Comparison of ENCODE assay signal across 8 mouse cellular contexts in genomic region chr10:128491495-128491894, GRCm38 (mm10). TPM values are rescaled to one million over a fixed set of nuclear protein-coding genes. Genes with fewer than 3 reads are reported as not detected.
DNase-seq lines count a peak whose midpoint lies in the region; ATAC-seq and TF ChIP-seq lines count a peak whose summit lies in the region.

No protein-coding gene starts in this region.

- DNase-seq in heart, embryonic 10.5 days (ENCODE audit: low spot score): no peak
- DNase-seq in heart, adult 8-10 months (ENCODE audit: low spot score): no peak
- DNase-seq in kidney, adult 11 months: peak; percentile 55
- no peak for DNase-seq in lung, adult 2 months
- DNase-seq in frontal cortex, postnatal 10 days (ENCODE audit: low spot score in 2 of 2): no peak
- no peak for DNase-seq in thymus, postnatal 36 days

- peak overlapping the region; percentile 79 for H3K4me2 ChIP-seq in embryonic facial prominence, embryonic 13.5 days
- peak overlapping the region; percentile 76 for H3K4me2 ChIP-seq in stomach, embryonic 16.5 days (ENCODE audit: low read depth, low read length)

- TF ChIP-seq POLR2A in lung, adult 2 months (IDR thresholded peaks at IDR 0.05; ENCODE audit: borderline replicate concordance, extremely low read depth, low read depth, low read length): no peak

- WGBS in heart, embryonic 10.5 days: 21% methylated on average over 6 of the region's 6 CpGs
- WGBS in embryonic facial prominence, embryonic 13.5 days: 64% methylated on average over 6 of the region's 6 CpGs
- WGBS in lung, adult 2 months: 20% methylated on average over 6 of the region's 6 CpGs
- WGBS in stomach, embryonic 16.5 days: 22% methylated on average over 6 of the region's 6 CpGs

- H3K4me3 ChIP-seq in heart, embryonic 10.5 days: peak overlapping the region; percentile 89
- peak overlapping the region; percentile 84 for H3K4me3 ChIP-seq in embryonic facial prominence, embryonic 13.5 days
- peak overlapping the region; percentile 4 for H3K4me3 ChIP-seq in lung, adult 2 months (replicated peaks; ENCODE audit: extremely low read depth, low read depth, low read length)
- H3K4me3 ChIP-seq in stomach, embryonic 16.5 days (replicated peaks; ENCODE audit: low read length): peak overlapping the region; percentile 73

- H3K27me3 ChIP-seq in heart, embryonic 10.5 days (ENCODE audit: insufficient read depth, poor library complexity, severe bottlenecking): no peaks in the 10 kb centered on the region
- H3K27me3 ChIP-seq in embryonic facial prominence, embryonic 13.5 days: no peaks in the 10 kb centered on the region
- H3K27me3 ChIP-seq in stomach, embryonic 16.5 days (ENCODE audit: control insufficient read depth, insufficient read depth, low read length): no peaks in the 10 kb centered on the region

- peak overlapping the region; percentile 4; the same call in 1 of the 2 replicates for H3K9ac ChIP-seq in embryonic facial prominence, embryonic 13.5 days
- peak overlapping the region; percentile 93 for H3K9ac ChIP-seq in stomach, embryonic 16.5 days (ENCODE audit: low read length)

- no peaks in the 10 kb centered on the region for H3K9me3 ChIP-seq in heart, embryonic 10.5 days
- H3K9me3 ChIP-seq in embryonic facial prominence, embryonic 13.5 days: no peaks in the 10 kb centered on the region
- no peaks in the 10 kb centered on the region for H3K9me3 ChIP-seq in stomach, embryonic 16.5 days (replicated peaks; ENCODE audit: control insufficient read depth, low read length)

- peaks cover 56% of the 10 kb centered on the region for H3K36me3 ChIP-seq in heart, embryonic 10.5 days
- H3K36me3 ChIP-seq in embryonic facial prominence, embryonic 13.5 days: peaks cover 53% of the 10 kb centered on the region
- peaks cover 21% of the 10 kb centered on the region; the same call in 1 of the 2 replicates for H3K36me3 ChIP-seq in stomach, embryonic 16.5 days (ENCODE audit: control insufficient read depth, insufficient read depth, low read length)

- peaks cover 56% of the 10 kb centered on the region for H3K4me1 ChIP-seq in heart, embryonic 10.5 days
- H3K4me1 ChIP-seq in embryonic facial prominence, embryonic 13.5 days: peaks cover 35% of the 10 kb centered on the region
- peaks cover 16% of the 10 kb centered on the region for H3K4me1 ChIP-seq in lung, adult 2 months (ENCODE audit: control insufficient read depth, insufficient read depth, low read length)
- peaks cover 31% of the 10 kb centered on the region for H3K4me1 ChIP-seq in stomach, embryonic 16.5 days (ENCODE audit: control insufficient read depth, insufficient read depth, low read length)

- ATAC-seq in embryonic facial prominence, embryonic 13.5 days (ENCODE audit: insufficient number of reproducible peaks, insufficient read depth, low FRiP score, low TSS enrichment, low read depth): no peak
- no peak for ATAC-seq in stomach, embryonic 16.5 days (ENCODE audit: insufficient read depth, low FRiP score)

- peak overlapping the region; percentile 96 for H3K27ac ChIP-seq in heart, embryonic 10.5 days
- 0 out of 2 replicates have a peak overlapping the region, but pooled peaks have one; percentile 1 for H3K27ac ChIP-seq in embryonic facial prominence, embryonic 13.5 days
- H3K27ac ChIP-seq in stomach, embryonic 16.5 days (ENCODE audit: low read length): peak overlapping the region; percentile 99

- TF ChIP-seq CTCF in lung, adult 2 months (IDR thresholded peaks at IDR 0.05; ENCODE audit: insufficient read depth, low read length): no peak

RNA-seq across cellular contexts. Expression of gene Myl6, which starts 2.5 kb away (rescaled TPM):
- polyA plus RNA-seq in heart, embryonic 10.5 days (2016; fragmentation: Nextera tagmentation; extraction: Ambion mirVana): 1,508 and 1,550 TPM in 2 replicates
- 100 to 1,000 TPM; 202 to 251 (median 236) TPM for total RNA-seq in heart, adult 8-10 months (2022)
- 961 and 1,001 TPM in 2 replicates for polyA plus RNA-seq in embryonic facial prominence, embryonic 13.5 days (2015; fragmentation: Nextera tagmentation; extraction: Ambion mirVana)
- 771 and 1,159 TPM in 2 replicates for polyA plus RNA-seq in lung, adult 2 months (2012; rRNA removed)
- polyA plus RNA-seq in stomach, embryonic 16.5 days (2015; fragmentation: Nextera tagmentation; extraction: Ambion mirVana): 2,126 and 2,216 TPM in 2 replicates

RNA-seq across cellular contexts. Expression of gene Myl6b, which starts 7.0 kb away (rescaled TPM):
- polyA plus RNA-seq in heart, embryonic 10.5 days (2016; fragmentation: Nextera tagmentation; extraction: Ambion mirVana): 3.2 and 4.0 TPM in 2 replicates
- total RNA-seq in heart, adult 8-10 months (2022): 1 to 10 TPM; 3.2 to 4.1 (median 3.4) TPM
- 2.8 and 4.0 TPM in 2 replicates for polyA plus RNA-seq in embryonic facial prominence, embryonic 13.5 days (2015; fragmentation: Nextera tagmentation; extraction: Ambion mirVana)
- 1.9 and 2.0 TPM in 2 replicates for polyA plus RNA-seq in lung, adult 2 months (2012; rRNA removed)
- 2.7 and 3.9 TPM in 2 replicates for polyA plus RNA-seq in stomach, embryonic 16.5 days (2015; fragmentation: Nextera tagmentation; extraction: Ambion mirVana)

RNA-seq across cellular contexts. Expression of gene Smarcc2, which starts 32.4 kb away (rescaled TPM):
- polyA plus RNA-seq in heart, embryonic 10.5 days (2016; fragmentation: Nextera tagmentation; extraction: Ambion mirVana): 66.0 and 68.7 TPM in 2 replicates
- 10 to 100 TPM; 76.2 to 83.2 (median 79.1) TPM for total RNA-seq in heart, adult 8-10 months (2022)
- 111 and 119 TPM in 2 replicates for polyA plus RNA-seq in embryonic facial prominence, embryonic 13.5 days (2015; fragmentation: Nextera tagmentation; extraction: Ambion mirVana)
- 99.8 TPM in 2 replicates for polyA plus RNA-seq in lung, adult 2 months (2012; rRNA removed)
- 59.5 and 62.4 TPM in 2 replicates for polyA plus RNA-seq in stomach, embryonic 16.5 days (2015; fragmentation: Nextera tagmentation; extraction: Ambion mirVana)

RNA-seq across cellular contexts. Expression of gene Esyt1, which starts 34.2 kb away (rescaled TPM):
- polyA plus RNA-seq in heart, embryonic 10.5 days (2016; fragmentation: Nextera tagmentation; extraction: Ambion mirVana): 17.8 and 20.3 TPM in 2 replicates
- total RNA-seq in heart, adult 8-10 months (2022): 10 to 100 TPM; 16.5 to 17.5 (median 17.1) TPM
- polyA plus RNA-seq in embryonic facial prominence, embryonic 13.5 days (2015; fragmentation: Nextera tagmentation; extraction: Ambion mirVana): 21.4 and 23.1 TPM in 2 replicates
- polyA plus RNA-seq in lung, adult 2 months (2012; rRNA removed): 94.9 and 97.2 TPM in 2 replicates
- 32.9 TPM in 2 replicates for polyA plus RNA-seq in stomach, embryonic 16.5 days (2015; fragmentation: Nextera tagmentation; extraction: Ambion mirVana)

RNA-seq across cellular contexts. Expression of gene Zc3h10, which starts 56.1 kb away (rescaled TPM):
- polyA plus RNA-seq in heart, embryonic 10.5 days (2016; fragmentation: Nextera tagmentation; extraction: Ambion mirVana): 11.2 and 12.8 TPM in 2 replicates
- total RNA-seq in heart, adult 8-10 months (2022): 1 to 10 TPM; 5.7 to 9.9 (median 6.8) TPM
- 13.5 and 15.5 TPM in 2 replicates for polyA plus RNA-seq in embryonic facial prominence, embryonic 13.5 days (2015; fragmentation: Nextera tagmentation; extraction: Ambion mirVana)
- 13.2 and 15.1 TPM in 2 replicates for polyA plus RNA-seq in lung, adult 2 months (2012; rRNA removed)
- 10.7 and 10.8 TPM in 2 replicates for polyA plus RNA-seq in stomach, embryonic 16.5 days (2015; fragmentation: Nextera tagmentation; extraction: Ambion mirVana)

Comparison
In these comparisons a context has a peak if more than half of its experiments do, and no peak if none do; other contexts are left out.
1. H3K27ac ChIP-seq: peak in every context shown above with its lines; median percentile 99 in stomach, embryonic 16.5 days; 96 in heart, embryonic 10.5 days; 1 in embryonic facial prominence, embryonic 13.5 days.
2. H3K4me3 ChIP-seq: peak in every context shown above with its lines; median percentile 89 in heart, embryonic 10.5 days; 84 in embryonic facial prominence, embryonic 13.5 days; 73 in stomach, embryonic 16.5 days; 4 in lung, adult 2 months.